Mouse (Mus musculus): ENCODE measurements around the gene Gm10799. TPM values are rescaled to one million over a fixed set of nuclear protein-coding genes. Genes with fewer than 3 reads are reported as not detected.

Gene Gm10799
- total RNA-seq, 4 experiments from 2014 or later: not detected

DNA sequence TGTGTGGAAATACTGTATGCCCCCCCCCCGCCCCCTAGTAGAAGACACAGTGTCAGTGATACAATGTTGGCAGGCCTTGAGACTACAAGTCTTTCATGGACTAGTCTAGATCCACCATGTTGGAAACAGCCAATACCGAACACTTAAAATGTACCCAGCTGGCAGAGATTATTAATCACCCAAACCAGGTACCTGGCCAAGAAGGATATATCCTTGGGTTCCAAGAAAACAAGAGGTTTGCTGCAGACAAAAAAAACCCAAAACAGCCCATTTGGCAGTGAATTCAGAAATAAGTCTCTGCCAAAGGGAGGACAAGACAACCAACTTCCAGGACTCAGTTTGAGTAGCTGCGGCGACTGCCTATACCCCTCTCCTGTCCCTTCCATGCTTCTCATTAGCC is 43.7 kb downstream of the Gm10799 start:
- no peak for DNase-seq (ENCODE audit: low spot score)

DNA sequence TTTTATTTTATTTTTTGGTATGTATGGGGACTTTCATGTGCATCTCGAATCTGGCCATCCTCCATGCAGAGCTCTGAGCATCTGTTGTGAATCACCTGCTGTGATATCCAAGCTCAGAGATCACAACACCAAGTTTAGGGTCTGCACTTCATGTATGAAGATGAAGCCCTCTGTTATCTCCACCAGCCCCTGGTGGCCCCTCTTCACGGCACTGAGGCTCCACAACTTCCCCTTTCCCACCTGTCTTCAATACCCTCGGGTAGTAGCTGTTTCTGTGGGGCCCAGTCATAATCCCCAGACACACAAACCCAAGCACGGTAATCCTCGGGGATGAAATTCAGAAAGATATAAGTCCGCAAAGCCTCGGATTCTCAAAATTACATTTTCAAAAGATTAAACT is 45.3 kb downstream of the Gm10799 start:
- DNase-seq (ENCODE audit: low spot score): no peak

Other genes with a start within 250 kb of the Gm10799 start
- gene Lmo2, start 110.6 kb downstream of the Gm10799 start, total RNA-seq (2022): 10 to 100 TPM; 25.6 to 27.7 (median 26.0) TPM
- gene Fbxo3, start 40.8 kb downstream of the Gm10799 start, total RNA-seq (2022): 10 to 100 TPM; 51.5 to 57.2 (median 52.1) TPM
- not detected for gene 4931422A03Rik, start 40.2 kb downstream of the Gm10799 start, total RNA-seq (2022)
- gene Gm10912, start 2.7 kb downstream of the Gm10799 start, total RNA-seq (2022): under 1 TPM in 2 of 4 experiments, not detected in 2; 0.20 to 0.41 TPM
- gene Cd59b, start 1.3 kb upstream of the Gm10799 start, total RNA-seq (2022): 1 to 10 TPM; 2.3 to 4.7 (median 3.4) TPM
- 10 to 100 TPM; 55.7 to 60.2 (median 57.9) TPM for gene Cd59a, start 27.3 kb upstream of the Gm10799 start, total RNA-seq (2022)
- 1 to 10 TPM in 1 of 4 experiments, under 1 TPM in 2, not detected in 1; 0.56 to 1.4 (median 0.68) TPM for gene A930018P22Rik, start 54.2 kb upstream of the Gm10799 start, total RNA-seq (2022)